Mouse (Mus musculus) gastrocnemius, postnatal 10 days (tissue): ENCODE measurements at regions not wholly inside any gene's neighbourhood (a gene's known extent, or its start where the extent isn't known, plus 50 kb on each side); places are given as distances from the start of the nearest gene placed in this dataset.

Experiments used
- DNase-seq: peaks from one replicate; pipeline ENCODE4 v3.0.0; 2021; ENCODE audit warnings: mixed read lengths

DNA sequence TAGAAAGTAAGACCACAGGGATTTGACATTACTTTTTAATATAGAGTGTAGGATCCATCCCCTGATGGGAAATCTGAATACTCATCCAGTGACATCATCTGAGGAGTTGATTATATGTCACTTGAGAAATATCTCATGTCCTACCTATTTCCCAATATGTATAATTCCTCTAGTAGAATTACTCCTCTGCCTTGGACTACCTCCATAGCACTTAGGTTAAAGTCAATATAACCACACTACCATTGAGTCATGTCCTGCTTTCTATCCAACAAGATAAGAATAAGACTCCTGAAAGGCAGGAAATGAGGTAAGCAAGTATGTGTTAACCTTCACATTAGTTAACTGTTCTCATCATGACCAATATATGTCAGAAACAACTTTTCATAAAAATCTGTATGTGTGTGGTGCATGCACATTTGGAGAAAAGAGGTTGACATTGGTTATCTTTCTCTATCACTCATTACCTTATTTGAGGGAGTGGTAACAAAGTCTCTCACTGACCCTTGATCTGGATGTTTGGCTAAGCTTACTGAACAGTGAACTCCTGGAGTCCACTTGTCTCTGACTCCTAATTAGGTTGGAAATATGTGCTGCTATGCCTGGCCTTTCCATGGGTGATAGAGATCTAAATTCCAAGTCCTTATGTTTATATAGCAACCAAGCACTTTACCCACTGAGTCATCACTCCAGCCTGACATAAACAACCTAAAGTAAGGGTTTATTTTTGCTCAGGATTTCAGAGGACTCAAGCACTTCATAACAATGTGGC lies 292.0 kb upstream of the Pitrm1 start:
- no peak for DNase-seq

- DNase-seq = no peak
These were observed 289.5 kb upstream of the Pitrm1 start for GRCm38 (mm10) chr13:6258456-6258855.

DNA sequence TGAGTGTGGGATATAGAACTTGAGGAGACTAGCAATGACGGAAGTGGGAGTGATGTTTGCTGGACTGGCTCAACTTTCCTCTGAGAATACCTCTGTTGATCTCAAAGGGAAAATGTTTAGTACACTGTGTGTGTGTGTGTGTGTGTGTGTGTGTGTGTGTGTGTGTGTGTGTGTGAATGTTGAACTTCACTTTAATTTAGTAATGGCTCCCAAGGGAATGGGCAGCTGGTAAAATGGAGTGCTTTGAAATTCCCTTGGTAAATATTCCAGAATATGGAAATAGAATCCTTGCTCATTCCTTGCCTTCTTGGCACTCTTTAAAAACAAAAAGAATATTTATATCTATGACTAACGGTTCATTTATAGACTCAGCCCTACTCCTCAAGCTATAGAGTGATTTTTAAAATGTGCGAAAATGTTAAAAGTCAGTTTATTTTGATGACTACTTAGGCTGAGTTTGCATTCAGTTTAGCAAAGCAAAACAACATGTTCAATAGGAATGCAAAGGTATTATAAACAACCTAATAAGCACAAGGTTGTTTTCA lies 287.6 kb upstream of the Pitrm1 start:
- DNase-seq = no peak

DNA sequence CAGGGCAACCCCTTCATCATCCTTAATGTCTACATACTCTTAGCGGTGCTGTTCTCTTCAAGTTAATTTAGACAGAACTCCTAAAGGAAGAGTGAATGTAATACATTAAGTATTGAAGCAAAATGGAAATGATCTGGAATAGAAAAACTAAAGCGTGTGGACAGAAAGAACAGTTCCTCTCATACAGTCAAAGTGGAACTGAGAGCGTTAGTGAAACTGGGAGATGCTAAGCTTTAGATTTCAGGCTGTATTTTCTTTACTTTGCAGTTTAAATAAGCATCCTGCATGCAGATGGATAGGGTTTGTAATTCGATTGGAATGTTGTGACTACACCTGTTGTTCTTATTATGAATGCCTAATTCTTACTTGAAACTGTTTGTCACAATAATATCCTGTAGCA lies 286.5 kb upstream of the Pitrm1 start:
- no peak for DNase-seq

GRCm38 (mm10) chr13:6270546-6270945 lies 277.4 kb upstream of the Pitrm1 start:
- no peak for DNase-seq

DNA sequence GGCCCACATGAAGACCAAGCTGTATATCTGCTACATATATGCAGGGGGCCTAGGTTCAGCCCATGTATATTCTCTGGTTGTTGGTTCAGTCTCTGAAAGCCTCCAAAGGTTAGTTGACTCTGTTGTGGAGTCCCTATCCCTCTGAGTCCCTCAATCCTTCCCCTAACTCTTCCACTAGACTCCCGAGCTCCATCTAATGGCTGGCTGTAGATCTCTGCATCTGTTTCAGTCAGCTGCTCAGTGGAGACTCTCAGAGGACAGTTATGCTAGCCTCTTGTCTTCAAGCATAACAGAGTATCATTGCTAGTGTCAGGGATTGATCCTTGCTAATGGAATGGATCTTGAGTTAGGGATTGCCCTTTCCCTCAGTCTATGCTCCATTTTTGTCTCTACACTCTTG lies 275.0 kb upstream of the Pitrm1 start:
- no peak for DNase-seq

DNA sequence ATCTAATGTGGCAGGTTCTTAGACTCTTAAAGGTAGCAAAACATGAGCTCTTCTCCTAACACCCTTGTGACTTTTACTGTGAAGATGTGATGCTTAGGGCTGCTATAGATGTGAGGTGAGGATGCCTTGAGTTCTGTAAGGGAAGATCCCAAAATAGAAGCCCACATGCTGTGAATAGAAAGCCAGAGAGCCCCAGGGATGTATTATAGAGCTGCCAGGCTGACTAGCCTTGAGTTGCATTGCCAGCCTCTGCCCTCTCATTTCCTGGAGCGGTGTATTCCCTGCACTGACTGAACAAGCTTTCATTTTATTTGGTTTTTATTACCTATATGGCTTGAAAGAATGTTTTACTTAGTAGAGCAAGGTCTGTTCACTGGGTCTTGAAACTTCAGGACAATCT lies 267.9 kb upstream of the Pitrm1 start:
- no peak for DNase-seq

DNA sequence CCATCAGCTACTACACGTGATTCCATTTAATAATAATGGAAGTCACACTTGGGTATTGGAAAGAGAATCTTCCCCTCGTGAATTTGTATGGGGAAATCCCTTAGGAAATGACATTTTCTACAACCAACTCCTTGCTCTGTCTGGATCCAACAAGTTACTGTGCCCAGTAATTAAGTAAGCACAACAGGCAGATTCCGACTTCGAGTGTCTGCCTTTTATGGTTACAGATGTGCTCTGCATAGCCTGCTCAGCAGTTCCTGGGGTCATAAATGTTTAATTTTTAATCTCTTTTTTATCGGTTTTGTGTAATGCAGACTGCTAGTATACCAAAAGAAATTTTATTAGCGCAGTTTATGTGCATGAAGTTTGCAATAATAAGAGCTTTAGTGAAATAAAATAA lies 259.8 kb upstream of the Pitrm1 start:
- DNase-seq = no peak

DNA sequence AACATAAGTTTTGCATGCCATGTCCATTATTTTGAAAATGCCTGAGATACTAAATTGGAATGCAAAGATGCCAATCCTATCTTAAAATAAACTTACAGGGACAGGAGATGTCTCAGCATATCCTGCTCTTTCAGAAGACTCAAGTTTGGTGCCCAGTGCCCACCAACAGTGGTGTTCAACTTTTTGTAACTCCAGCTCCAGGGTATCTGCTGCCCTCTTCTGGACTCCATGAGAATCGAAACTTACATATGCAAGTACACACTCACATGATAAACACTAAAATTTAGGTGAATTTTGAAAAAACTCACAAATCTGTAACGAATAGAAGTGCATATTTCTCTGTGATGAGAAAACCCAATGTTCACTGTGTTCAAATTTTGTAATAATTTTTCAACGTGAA lies 255.9 kb upstream of the Pitrm1 start:
- DNase-seq = no peak

- DNase-seq = no peak
These were observed 242.2 kb upstream of the Pitrm1 start for GRCm38 (mm10) chr13:6305718-6306117.

DNA sequence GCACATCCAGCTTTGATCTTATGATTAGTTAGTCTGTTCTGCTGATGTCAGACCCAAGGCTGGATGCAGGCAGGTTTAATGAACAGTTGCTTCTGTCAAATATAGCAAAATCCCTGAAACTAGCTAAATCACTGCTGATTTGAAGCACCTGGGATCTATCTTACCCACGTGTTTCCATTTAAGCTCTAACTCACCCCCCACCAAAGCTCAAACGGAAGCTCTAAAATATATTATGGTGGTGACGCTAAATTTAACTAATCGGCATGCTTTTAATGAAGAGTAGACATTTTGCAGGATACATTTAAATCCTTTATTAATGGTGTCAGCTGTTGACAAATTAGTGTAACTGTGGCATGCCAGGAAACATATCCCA lies 241.3 kb upstream of the Pitrm1 start:
- DNase-seq = no peak

DNA sequence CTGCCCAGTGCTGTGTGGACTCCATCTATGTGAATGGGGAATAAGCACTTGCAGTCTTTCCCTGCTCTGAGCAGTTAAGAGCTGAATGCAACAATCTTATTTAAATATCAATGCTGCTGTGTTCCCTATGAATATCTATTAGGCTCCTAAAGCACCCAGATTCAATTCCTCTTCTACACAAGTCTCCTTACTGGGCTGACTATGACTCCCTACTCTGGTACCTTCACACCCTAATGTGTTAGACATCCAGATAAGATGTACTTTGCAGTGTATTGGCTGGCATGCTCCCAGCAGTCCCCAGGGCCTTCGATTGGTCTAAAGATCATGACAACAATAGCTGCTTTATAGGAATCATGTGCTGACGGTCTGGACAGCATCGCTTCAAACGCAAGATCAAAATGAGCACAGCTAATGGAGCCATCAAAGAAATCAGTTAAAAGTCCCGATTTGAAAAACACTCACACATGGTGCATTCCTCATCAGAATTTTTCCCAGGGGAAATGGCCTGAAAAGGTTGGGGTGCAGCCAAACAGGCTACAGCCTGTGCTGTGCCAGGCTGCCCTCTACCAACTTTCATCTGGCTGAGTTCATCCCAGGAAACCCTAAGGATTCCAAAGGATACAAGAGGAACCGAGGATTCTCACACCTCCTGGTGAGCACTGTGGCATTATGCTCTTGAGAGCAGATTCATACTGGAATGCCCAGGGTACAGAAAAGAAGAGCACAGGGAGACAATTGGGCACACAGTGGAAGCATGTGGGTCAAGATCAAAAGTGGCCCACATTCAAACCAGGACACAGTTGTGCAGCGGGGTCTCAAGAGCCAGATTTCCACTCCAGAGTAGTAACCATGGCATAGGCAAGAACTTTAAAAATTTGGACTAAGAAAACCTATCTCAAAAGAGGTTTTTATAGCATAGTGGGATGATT lies 240.7 kb upstream of the Pitrm1 start:
- DNase-seq = no peak

- DNase-seq = no peak
These were observed 231.7 kb upstream of the Pitrm1 start for GRCm38 (mm10) chr13:6316201-6316600.

GRCm38 (mm10) chr13:6323948-6324347 lies 224.0 kb upstream of the Pitrm1 start:
- no peak for DNase-seq

DNA sequence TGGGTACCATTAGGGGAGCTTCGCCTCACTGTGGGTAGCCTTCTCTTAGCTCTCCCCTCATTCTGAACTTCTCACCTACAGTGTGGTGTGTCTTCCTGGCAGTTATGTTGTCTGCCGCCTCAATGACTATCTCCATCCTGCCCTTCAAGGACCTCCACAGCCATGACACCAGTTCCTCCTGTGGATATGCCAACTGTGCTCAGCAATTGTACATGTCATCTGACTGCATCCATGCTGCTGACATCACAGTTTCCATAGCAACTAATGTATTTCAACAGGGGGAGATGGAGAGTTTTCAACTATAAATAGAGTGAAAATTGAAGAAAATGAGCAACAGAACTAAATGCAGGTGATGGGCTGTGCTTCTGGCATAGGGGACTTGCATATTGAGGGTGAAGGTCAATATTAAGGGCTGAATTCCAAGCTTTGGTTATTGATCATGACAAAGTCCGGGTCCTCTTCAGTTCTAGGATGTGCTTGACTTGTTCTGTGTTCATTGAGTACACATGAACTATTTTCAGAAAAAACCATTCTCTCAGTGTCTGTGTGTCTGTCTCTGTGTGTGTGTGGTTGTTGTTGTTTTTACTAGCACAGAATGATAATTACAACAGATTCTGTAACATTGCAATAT lies 217.5 kb upstream of the Pitrm1 start:
- DNase-seq = no peak

- peak; percentile 17 for DNase-seq
These were observed 207.8 kb upstream of the Pitrm1 start for GRCm38 (mm10) chr13:6340157-6340556.

DNA sequence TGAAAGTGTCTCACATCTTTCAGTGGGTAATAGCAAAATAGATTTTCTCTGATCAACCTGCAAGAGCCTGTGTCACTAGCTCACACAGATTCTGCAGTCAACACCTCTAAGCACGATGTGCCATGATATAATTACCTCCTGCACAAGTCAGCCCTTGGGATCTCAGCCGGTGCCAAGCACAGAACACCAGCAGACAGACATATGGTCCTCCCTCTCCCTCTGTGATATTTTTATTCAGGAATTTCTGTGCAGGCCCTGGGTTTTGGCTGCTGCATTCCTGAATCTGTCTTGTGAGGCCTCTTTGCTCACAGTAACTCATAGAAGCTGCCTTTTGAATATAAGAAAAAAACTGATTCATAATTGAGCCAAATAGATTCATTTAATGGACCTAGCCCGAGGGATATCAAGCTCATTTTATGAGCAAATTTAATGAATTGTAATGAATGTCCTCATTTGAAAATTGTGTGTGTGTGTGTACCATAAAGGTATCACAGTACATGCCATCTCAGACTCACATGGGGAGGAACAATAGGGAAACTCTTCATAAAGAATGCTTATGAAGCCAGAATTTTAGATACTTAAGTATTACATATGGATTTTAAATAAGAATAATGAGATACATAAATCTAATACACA lies 206.7 kb upstream of the Pitrm1 start:
- no peak for DNase-seq

GRCm38 (mm10) chr13:6365169-6365568 lies 182.8 kb upstream of the Pitrm1 start:
- DNase-seq = no peak

DNA sequence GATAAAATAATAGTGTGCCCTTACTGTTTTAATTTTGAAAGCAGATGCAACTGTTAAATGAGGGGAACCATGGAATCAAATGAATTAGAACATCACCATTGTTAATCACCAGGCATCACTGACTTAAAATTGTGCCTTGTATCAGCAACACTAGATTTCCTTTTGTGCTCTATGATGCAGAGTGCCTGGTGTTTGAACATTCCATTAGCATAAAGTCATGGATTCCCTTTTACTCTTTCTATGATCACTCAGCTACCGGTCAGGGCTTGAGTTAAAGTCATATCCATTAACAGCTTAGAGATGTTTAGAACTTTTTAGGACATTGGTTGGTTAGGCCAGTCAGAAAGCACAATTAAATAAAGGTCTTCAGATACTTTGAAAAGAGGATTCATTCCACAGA lies 180.3 kb upstream of the Pitrm1 start:
- DNase-seq = no peak

- DNase-seq = no peak
These were observed 173.3 kb upstream of the Pitrm1 start for GRCm38 (mm10) chr13:6374570-6375173.

DNA sequence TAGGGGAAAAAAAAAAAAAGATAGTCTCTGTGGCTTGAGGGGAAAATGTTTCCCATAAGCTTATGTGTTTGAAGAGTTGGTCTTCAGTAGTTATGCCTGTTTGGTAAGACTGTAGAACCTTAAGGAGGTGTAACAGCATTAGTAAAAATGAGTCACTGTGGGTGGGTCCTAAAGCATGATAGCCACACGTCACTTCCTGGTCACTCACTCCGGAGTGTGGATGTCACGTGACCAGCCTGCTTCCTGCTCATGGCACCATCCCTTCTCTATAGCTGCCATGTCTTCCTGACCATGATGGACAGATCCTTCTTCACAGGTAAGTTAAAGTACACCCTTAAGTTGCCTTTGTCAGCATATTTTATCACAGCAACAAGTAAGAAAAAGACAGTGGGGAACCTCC lies 170.0 kb upstream of the Pitrm1 start:
- no peak for DNase-seq
